Mouse (Mus musculus) inflammation-experienced regulatory T-cells (primary cell): Measurements from ENCODE around the gene Stx19. TPM values are rescaled to one million over a fixed set of nuclear protein-coding genes. Genes with fewer than 3 reads are reported as not detected.

Experiments
- polyA plus RNA-seq, 2 experiments: library from polyadenylated mRNA; unstranded; fragments of 100-300 nt; shearing (Covaris generic); gene quantifications; one replicate each; pipeline ENCODE4 v1.2.1; 2017

Stx19 gene
- polyA plus RNA-seq = 1 to 10 TPM; 1.2 to 1.6 TPM

DNA sequence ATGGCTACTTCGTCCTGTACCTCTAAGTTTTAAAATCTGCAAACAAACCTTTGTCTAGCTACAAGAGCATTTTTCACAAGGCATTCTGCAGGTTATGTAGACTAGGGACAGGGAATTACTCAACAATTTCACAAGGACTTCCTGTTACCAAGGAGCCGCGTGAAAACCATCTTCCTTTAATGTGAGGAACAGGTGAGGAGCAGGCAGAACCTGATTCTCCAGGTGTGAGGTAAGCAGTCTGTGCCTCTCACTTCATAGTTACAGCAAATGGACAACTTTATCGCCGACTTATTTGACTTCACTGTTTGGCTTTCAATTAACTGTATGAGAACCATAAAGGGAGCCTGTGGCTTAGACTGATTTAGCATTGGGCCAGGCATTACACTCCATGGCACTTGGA is at the start of gene Stx19:
Gene Stx19, plus strand, starts transcription at position 186 of the 400 bp plus-strand sequence.

GRCm38 (mm10) chr16:62786621-62787331 is 27.7 kb upstream of the Stx19 start, which contains the start of gene Nsun3:
Nsun3 (minus strand) TSS chr16:62786818.

GRCm38 (mm10) chr16:62846498-62847312 is 32.2 kb downstream of the Stx19 start, which contains the start of gene Arl13b:
Arl13b (minus strand) TSS chr16:62847040.

DNA sequence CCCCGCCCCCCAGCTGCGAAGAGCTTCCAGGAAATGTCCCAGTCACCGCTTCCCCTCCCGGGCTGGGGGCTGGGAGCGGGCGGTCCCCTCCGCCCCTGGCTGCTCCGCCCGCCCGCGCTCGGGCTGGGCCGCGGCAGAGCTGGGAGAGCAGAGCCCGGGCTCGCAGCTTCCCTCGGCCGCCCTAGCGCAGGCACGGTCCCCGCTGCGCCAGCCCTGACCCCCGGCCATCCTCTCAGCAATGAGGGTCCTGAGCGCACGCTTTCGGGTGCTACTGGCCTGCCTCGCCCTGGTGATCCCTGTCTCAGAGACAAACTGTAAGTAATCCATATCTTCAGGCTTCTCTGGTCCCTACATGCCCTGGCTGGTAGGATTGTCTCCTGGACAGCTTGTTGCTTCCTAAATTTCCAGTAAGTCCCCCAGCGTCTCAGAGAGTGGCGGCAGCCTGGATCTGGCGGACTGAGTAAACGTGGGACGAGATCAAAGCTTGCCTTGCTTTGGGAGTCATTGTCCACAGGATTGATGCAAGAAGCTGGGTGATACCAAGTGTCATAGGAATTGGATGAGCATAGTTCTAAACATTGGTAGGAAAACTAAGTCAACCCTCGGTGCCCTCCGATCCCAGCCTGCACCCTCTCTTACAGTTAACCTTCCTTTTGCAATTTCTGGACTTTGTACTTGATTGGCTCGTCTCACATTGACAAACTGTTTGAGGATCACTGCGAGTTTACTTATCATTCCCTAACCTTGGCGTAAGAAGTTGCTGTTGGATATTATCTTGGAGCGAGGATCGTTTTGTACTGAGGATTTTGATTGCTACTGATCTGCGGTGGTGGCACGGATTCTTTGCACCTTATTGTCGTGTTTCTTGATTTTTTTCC is 40.0 kb downstream of the Stx19 start, which contains the start of gene Pros1:
Gene Pros1, plus strand, starts transcription at position 117 of the 878 bp plus-strand sequence.

Other genes starting within 250 kb of the Stx19 start
- 10 to 100 TPM; 17.3 to 17.4 TPM for gene Nsun3, start 27.9 kb upstream of the Stx19 start, polyA plus RNA-seq
- gene Arl13b, start 32.4 kb downstream of the Stx19 start, polyA plus RNA-seq = 10 to 100 TPM; 17.2 to 26.0 TPM
- 10 to 100 TPM; 15.1 to 18.5 TPM for gene Pros1, start 39.6 kb downstream of the Stx19 start, polyA plus RNA-seq